Mouse (Mus musculus) cortical plate, adult 2 months (tissue): ENCODE results near the gene Tceal7. TPM values are rescaled to one million over a fixed set of nuclear protein-coding genes. Genes with fewer than 3 reads are reported as not detected.
"Not testable (repeated sequence)": the region's sequence is repeated elsewhere in the genome, so short reads cannot be mapped to it uniquely, and the experiment has no call there.

Experiments used
- H3K27ac ChIP-seq: fragments of 200-500 bp; 2 replicates; pipeline ENCODE4 v1.5.1; 2012; ENCODE audit warnings: low read length, control low read depth, inconsistent platforms; ENCODE audit not compliant: insufficient read depth
- H3K4me1 ChIP-seq: fragments of 200-500 bp; 2 replicates; pipeline ENCODE4 v1.6.1; 2011; ENCODE audit warnings: low read length; ENCODE audit not compliant: control insufficient read depth, insufficient read depth
- H3K4me3 ChIP-seq: fragments of 200-500 bp; 2 replicates; pipeline ENCODE4 v1.5.1; 2011; ENCODE audit warnings: mild to moderate bottlenecking, low read length, control low read depth; ENCODE audit not compliant: insufficient read depth
- CTCF ChIP-seq: fragments of 200-500 bp; IDR thresholded peaks from 2 replicates; pipeline ENCODE4 v1.5.1; 2011; ENCODE audit warnings: mild to moderate bottlenecking, control low read depth, low read length; ENCODE audit not compliant: insufficient read depth; ENCODE audit errors: extremely low read depth
- POLR2A ChIP-seq: fragments of 200-500 bp; IDR thresholded peaks from 2 replicates; pipeline ENCODE4 v1.6.1; 2011; ENCODE audit warnings: mild to moderate bottlenecking, low read length, control low read depth; ENCODE audit not compliant: insufficient read depth; ENCODE audit errors: extremely low read depth
- polyA plus RNA-seq: library from polyadenylated mRNA; depleted of rRNA; stranded (reverse); fragments of >200 nt; gene quantifications from 2 replicates; pipeline ENCODE4 v1.2.3, GENCODE M21; 2012; rRNA removed

The Tceal7 gene
- polyA plus RNA-seq, 1 experiment, result 1.4 TPM

DNA sequence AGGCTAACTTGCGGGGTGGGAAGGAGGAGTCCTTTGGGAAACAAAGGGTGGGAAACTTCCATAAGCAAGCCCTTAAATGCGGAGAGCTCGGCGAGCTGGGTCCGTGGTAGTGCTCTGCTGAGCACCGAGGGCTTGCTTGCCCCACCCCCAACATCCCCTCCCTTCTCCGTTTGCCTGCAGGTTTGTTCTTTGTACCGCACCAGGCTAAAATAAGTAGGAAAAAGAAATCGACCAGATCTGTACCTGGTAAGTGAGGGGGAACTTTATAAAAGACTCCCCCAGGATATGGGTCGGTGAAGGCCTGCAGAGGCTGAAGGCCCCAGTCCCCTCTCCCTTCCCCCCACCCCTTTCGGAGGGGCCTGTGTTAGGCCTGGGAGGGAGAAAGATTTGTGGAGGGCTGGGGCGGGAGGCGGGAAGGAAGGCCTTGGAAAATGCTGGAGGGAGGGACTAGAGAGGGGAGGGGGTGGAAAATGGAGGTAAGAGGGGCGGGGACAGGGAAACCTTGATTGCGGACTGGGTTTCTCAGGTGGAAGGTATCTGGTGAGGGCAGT lies 31.0 kb downstream of the Tceal7 start:
- peak overlapping the region; percentile 15; the same call in 1 of the 2 replicates for H3K27ac ChIP-seq
- no peaks in the 10 kb centered on the region for H3K4me1 ChIP-seq
- peak overlapping the region; percentile 48 for H3K4me3 ChIP-seq
- TF ChIP-seq POLR2A, result no peak
- TF ChIP-seq CTCF, result no peak

DNA sequence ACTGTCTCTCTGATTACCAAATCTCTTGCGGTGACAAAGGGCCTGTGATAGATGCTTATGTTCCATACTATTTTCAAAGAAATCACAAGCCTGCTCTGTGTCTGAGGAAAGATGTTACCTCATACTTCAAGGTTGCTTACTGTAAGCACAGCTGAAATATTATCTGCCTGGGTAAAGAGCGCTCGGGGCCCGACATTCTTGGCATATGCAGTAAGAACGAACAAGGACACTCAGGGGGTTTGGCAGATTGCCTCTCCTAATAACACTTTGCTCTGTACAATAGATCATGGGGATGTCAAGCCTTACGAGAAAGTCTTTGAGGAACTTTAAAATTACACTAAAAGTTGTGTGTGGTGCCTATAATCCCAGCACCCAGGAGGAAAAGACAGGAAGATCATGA lies 34.2 kb downstream of the Tceal7 start:
- H3K27ac ChIP-seq, result no peak overlapping the region
- H3K4me3 ChIP-seq, result no peak overlapping the region
- no peak for TF ChIP-seq CTCF
- no peak for TF ChIP-seq POLR2A
- H3K4me1 ChIP-seq, result no peaks in the 10 kb centered on the region

DNA sequence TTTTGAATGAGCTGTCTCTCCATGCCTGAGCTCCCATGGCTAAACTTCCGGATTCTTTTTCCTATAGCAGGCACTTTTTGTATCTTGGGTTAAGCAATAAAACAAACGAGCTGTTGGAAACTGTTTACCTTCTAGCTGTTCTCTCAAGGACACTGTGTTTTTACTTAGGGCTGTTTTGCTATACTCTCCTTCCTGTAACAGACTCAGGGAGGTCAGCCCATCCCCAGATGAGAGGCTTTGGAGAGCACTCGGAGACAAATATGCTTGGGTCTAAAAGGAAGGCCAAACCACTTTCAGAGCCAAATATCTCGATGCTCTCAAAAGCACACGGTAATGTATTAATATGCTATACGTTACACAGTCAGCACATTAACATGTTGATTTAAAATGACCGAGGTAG lies 35.1 kb downstream of the Tceal7 start:
- no peak for TF ChIP-seq POLR2A
- TF ChIP-seq CTCF, result no peak
- H3K4me1 ChIP-seq, result no peaks in the 10 kb centered on the region
- no peak overlapping the region for H3K4me3 ChIP-seq
- no peak overlapping the region for H3K27ac ChIP-seq

DNA sequence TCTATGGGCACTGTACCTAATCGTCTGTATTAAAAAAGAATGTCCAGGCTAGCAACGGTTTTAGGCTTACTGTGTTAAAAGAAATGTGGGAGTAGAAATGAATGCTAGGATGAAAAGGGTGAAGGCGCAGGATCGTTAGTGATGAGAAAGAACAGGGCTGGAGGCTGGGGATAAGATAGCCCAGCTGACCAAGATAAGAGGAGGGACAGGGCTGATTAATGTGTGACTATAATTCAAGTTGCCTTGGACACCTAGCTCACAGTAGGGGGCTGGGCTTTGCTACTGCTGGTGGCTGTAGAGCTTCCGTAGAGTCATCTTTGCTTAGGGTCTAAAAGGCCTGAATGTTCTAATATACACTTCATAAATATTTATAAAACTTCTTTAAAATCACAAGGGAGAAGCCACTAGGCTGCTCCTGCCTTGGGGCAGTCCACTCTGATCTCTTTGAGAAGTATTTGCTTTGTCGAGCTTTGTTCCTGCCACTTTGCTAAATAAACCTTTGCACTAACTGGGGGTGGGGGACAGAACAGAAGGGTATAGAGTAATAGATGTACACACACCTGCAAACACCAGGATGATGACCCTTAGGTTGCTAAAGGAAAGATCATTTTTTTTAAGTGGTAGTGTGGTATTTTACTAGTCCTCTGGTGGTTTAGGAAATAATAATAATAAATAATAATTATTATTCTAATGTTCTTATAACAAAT lies 37.6 kb downstream of the Tceal7 start:
- TF ChIP-seq CTCF (no peak), POLR2A (no peak)
- H3K27ac ChIP-seq, result no peak overlapping the region
- no peaks in the 10 kb centered on the region for H3K4me1 ChIP-seq
- H3K4me3 ChIP-seq, result no peak overlapping the region

- H3K27ac ChIP-seq, result no peak overlapping the region
- H3K4me3 ChIP-seq, result no peak overlapping the region
- peaks cover 2% of the 10 kb centered on the region; the same call in 1 of the 2 replicates for H3K4me1 ChIP-seq
- TF ChIP-seq POLR2A, result no peak
- no peak for TF ChIP-seq CTCF
Observed at GRCm38 (mm10) chrX:136267720-136268119, 53.1 kb downstream of the Tceal7 start.

DNA sequence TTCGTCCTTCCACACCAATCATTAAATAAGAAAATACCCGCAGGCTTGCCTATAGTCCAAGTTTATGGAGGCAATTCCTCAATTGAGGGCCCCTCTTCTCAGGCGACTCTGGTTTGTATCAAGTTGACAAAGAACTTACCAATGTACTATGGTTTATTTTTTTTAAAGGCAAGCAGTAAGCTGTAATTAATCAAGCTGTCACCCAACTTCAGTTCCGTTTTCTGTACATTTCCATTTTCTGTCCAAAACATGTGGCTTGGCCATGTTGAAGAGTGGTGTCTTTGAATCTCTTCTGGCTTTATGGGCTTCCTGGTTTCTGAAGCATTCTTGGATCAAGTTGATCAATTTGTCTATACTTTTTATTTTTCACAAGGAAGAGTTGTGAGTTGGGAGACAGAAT lies 53.6 kb downstream of the Tceal7 start:
- no peak overlapping the region for H3K4me3 ChIP-seq
- no peak overlapping the region for H3K27ac ChIP-seq
- H3K4me1 ChIP-seq, result peaks cover 2% of the 10 kb centered on the region; the same call in 1 of the 2 replicates
- TF ChIP-seq POLR2A (no peak), CTCF (no peak)

DNA sequence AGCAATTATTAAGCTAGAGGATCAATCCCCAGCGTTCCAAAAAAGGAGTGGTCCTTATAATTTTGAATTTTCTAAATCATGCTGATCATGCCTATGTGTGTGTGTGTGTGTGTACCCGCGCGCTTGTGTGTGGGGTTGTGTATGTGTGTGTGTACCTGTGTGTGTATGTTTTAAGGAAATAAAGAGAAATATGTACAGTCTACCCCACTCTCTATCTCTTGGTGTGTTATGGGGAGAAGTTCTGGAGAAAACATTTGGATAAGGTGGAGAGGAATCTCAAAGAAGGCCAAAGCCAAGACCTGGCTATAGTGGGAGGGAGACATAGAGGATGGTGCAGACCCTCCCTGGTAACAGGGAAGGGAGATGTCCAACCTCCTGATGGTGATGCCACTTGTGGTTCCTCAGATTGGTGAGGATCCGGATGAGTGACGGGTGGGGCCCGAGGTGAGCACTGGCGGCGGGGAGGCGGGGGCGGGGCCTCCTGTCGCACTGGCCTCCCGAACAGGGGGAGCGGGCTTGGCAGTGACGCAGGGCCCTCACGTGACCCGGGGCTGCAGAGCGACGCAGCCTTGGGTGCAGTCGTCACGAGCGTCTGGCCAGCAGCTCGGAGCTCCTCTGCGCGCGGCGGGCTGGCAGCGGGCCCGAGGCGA lies 55.3 kb downstream of the Tceal7 start, which contains the start of gene Bex3:
Bex3 (plus strand) TSS at position 511 of the 650 bp plus-strand sequence.
- not testable (repeated sequence) for H3K4me1 ChIP-seq, H3K27ac ChIP-seq
- H3K4me3 ChIP-seq, result peak within 1 kb of the TSS; percentile 65

DNA sequence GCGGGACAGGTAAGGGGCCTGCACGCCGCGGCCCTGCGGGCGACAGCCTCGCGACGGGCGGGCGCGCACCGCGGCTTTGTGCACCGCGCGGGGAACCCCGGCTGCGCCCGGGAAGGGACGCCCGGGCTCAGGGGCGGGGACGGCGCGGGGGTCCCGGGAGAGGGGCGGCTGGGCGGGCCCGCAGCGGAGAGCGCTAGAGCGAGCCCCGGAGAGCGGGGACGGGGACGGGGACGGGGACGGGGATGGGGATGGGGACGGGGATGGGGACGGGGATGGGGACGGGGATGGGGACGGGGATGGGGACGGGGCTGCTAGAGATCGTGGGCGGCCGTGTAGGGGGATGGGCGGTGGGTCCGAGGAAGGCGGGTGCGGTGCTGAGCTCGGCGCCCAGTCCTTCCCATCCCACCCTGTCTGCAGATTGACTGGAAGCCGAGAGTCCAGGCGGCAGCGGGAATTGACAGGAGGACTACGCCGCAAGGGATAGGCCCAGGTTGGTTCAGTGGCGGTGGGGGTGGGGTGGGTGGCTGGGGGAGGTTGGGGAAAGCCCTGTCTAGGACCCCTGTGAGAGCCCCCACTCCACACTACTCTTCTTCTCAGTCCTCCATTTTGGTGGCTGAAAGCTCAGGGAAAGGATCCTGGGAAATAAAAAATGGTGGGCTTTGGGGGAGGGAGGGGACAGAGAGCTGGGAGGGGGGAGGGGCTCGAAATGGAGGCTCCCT lies 56.0 kb downstream of the Tceal7 start:
- peak overlapping the region; percentile 65 for H3K4me3 ChIP-seq
- not testable (repeated sequence) for H3K4me1 ChIP-seq, H3K27ac ChIP-seq

GRCm38 (mm10) chrX:136274542-136274941 lies 60.0 kb downstream of the Tceal7 start:
- no peak overlapping the region for H3K4me3 ChIP-seq
- peaks cover 2% of the 10 kb centered on the region; the same call in 1 of the 2 replicates for H3K4me1 ChIP-seq
- H3K27ac ChIP-seq, result no peak overlapping the region
- TF ChIP-seq POLR2A (no peak), CTCF (no peak)

- H3K4me3 ChIP-seq, result no peak overlapping the region
- TF ChIP-seq POLR2A (no peak), CTCF (no peak)
- H3K4me1 ChIP-seq, result peaks cover 2% of the 10 kb centered on the region; the same call in 1 of the 2 replicates
- H3K27ac ChIP-seq, result no peak overlapping the region
Observed at GRCm38 (mm10) chrX:136275386-136275785, 60.8 kb downstream of the Tceal7 start.

Other genes starting within 250 kb of the Tceal7 start
- 79.4 and 82.0 TPM in 2 replicates for gene Arxes2, start 221.0 kb upstream of the Tceal7 start, polyA plus RNA-seq
- 16.7 and 17.4 TPM in 2 replicates for gene Arxes1, start 181.4 kb upstream of the Tceal7 start, polyA plus RNA-seq
- 326 and 347 TPM in 2 replicates for gene Bex2, start 146.5 kb upstream of the Tceal7 start, polyA plus RNA-seq
- gene Nxf3, start 129.5 kb upstream of the Tceal7 start, polyA plus RNA-seq, result 0.09 and 0.23 TPM in 2 replicates
- 22.9 and 23.4 TPM in 2 replicates for gene Bex4, start 75.8 kb upstream of the Tceal7 start, polyA plus RNA-seq
- 63.0 and 64.1 TPM in 2 replicates for gene Tceal8, start 42.4 kb upstream of the Tceal7 start, polyA plus RNA-seq
- 162 and 186 TPM in 2 replicates for gene Tceal5, start 10.9 kb upstream of the Tceal7 start, polyA plus RNA-seq
- gene Bex1, start 734 bp downstream of the Tceal7 start, polyA plus RNA-seq, result 88.0 and 94.0 TPM in 2 replicates
- gene Tceal9, start 30.3 kb downstream of the Tceal7 start, polyA plus RNA-seq, result 104 TPM in 2 replicates
- 440 and 459 TPM in 2 replicates for gene Bex3, start 55.5 kb downstream of the Tceal7 start, polyA plus RNA-seq